Mouse (Mus musculus): ENCODE measurements at regions not wholly inside any gene's neighbourhood (a gene's known extent, or its start where the extent isn't known, plus 50 kb on each side); places are given as distances from the start of the nearest gene placed in this dataset.

DNA sequence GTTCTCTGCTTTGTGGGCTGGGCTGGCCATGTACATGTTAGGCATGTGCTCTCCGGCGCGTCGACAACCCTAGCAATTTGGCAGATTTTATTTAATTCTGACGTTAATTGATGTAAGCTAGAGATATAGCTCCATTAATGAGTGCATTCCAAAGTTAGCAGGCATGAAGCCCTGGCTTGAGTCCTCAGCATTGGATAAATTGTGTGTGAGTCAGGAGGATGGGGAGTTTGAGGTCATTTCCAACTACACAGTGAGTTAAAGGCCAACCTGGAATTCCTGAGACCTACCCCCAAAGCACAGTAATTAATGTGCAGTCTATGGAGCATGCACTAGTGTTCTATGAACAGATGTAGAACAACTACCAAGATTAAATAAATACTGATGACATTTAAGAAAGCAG lies 178.7 kb upstream of the Rsrc1 start:
- no peak for TF ChIP-seq POLR2A (IDR thresholded peaks at IDR 0.05; ENCODE audit: borderline replicate concordance, control insufficient read depth, low read depth, low read length)
- no peak for TF ChIP-seq CTCF (IDR thresholded peaks at IDR 0.05; ENCODE audit: control insufficient read depth, insufficient read depth, low read length)
